Mouse (Mus musculus) limb, embryonic 11.5 days (tissue): ENCODE results near the gene Prrc2b. TPM values are rescaled to one million over a fixed set of nuclear protein-coding genes. Genes with fewer than 3 reads are reported as not detected.

Experiments
- ATAC-seq: fragments of 200-750 bp; cut with Nextera tagmentation; 2 replicates; pipeline ENCODE4 v1.8.0; 2017; ENCODE audit warnings: low read depth; ENCODE audit not compliant: insufficient number of reproducible peaks, low FRiP score, low TSS enrichment
- DNase-seq: peaks from one replicate; pipeline ENCODE4 v3.0.0-alpha.2; 2015; ENCODE audit warnings: low spot score
- H3K27ac ChIP-seq: fragments of 300-500 bp; sonication (generic); replicated peaks from 2 replicates; pipeline ENCODE4 v1.5.1; 2014; ENCODE audit warnings: low read depth, mild to moderate bottlenecking, low read length
- H3K27me3 ChIP-seq: fragments of 300-500 bp; sonication (generic); 2 replicates; pipeline ENCODE4 v1.6.1; 2014; ENCODE audit warnings: mild to moderate bottlenecking, low read length, mixed read lengths; ENCODE audit not compliant: control insufficient read depth, insufficient read depth
- H3K36me3 ChIP-seq: fragments of 300-500 bp; sonication (generic); 2 replicates; pipeline ENCODE4 v1.6.1; 2014; ENCODE audit warnings: mild to moderate bottlenecking, low read length, moderate library complexity, mixed read lengths; ENCODE audit not compliant: control insufficient read depth, insufficient read depth
- H3K4me1 ChIP-seq: fragments of 300-500 bp; sonication (generic); 2 replicates; pipeline ENCODE4 v1.6.1; 2014; ENCODE audit warnings: low read length, mixed read lengths; ENCODE audit not compliant: control insufficient read depth, insufficient read depth
- H3K4me2 ChIP-seq: fragments of 300-500 bp; sonication (generic); 2 replicates; pipeline ENCODE4 v1.6.1; 2014; ENCODE audit warnings: low read depth, mild to moderate bottlenecking, moderate library complexity; ENCODE audit not compliant: severe bottlenecking
- H3K4me3 ChIP-seq: fragments of 300-500 bp; sonication (generic); 2 replicates; pipeline ENCODE4 v1.5.1; 2014; ENCODE audit warnings: low read depth, low read length
- H3K9ac ChIP-seq: fragments of 300-500 bp; sonication (generic); 2 replicates; pipeline ENCODE4 v1.6.1; 2014; ENCODE audit warnings: mild to moderate bottlenecking, low read length
- H3K9me3 ChIP-seq: fragments of 300-500 bp; sonication (generic); 2 replicates; pipeline ENCODE4 v1.6.1; 2016; ENCODE audit warnings: low read length; ENCODE audit not compliant: control insufficient read depth
- WGBS: fragments of 180-500 bp; shearing (Covaris S2); extraction: QIAGEN DNeasy Blood & Tissue Kit; methylation state at CpG from one replicate; pipeline ENCODE4 v1.1.7; 2014; 5-methylcytosine and 5-hydroxymethylcytosine counted together
- polyA plus RNA-seq: library from polyadenylated mRNA; unstranded; fragments of >200 nt; fragmentation: Nextera tagmentation; extraction: Ambion mirVana; gene quantifications from 2 replicates; pipeline ENCODE4 v1.2.1, GENCODE M21; 2014

Prrc2b gene
- polyA plus RNA-seq, 1 experiment from 2014 or later = 62.5 TPM

DNA sequence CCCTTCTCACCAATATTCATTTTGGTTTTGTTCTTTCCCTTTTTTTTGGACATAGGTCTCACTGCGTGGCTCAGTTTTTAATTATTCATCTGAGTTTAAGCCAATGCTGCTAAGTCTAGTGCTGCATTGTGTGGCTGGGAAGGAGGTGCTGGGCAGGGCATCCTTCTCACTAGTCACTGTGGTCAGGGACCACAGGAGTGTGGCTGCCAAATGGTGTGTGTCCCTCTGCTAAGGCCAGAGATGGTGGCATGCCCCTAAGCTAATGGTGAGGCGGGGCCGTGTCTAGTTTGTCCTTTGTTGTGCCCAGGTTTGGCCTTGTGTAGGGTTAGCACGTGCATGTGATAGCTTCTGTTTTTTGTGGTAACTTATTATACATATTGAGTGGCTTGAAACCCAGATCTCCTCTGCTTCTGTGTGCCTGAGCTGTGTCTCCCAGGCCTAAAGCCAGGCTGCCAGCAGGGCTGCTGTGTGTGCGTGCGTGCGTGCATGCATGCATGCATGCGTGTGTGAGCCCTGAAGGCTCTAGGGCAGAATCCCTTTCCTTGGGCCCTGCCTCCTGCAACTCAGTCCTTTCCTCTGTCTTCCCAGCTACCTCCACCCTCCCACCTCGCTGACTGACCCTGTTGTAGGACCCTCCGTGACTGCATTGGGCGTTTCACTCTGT is 26.6 kb downstream of the Prrc2b start:
- Histone ChIP-seq H3K4me3 (no peak overlapping the region), H3K4me1 (peaks cover 22% of the 10 kb centered on the region), H3K9me3 (no peaks in the 10 kb centered on the region), H3K27me3 (no peaks in the 10 kb centered on the region), H3K36me3 (0 out of 2 replicates have a peak, but pooled peaks cover 2% of the 10 kb centered on the region), H3K4me2 (no peak overlapping the region), H3K9ac (no peak overlapping the region), H3K27ac (no peak overlapping the region)
- ATAC-seq (no peak), DNase-seq (no peak)
- 79% methylated on average over 11 of the region's 11 CpGs for WGBS

GRCm38 (mm10) chr2:32179363-32179762 is 28.5 kb downstream of the Prrc2b start:
- H3K9me3 ChIP-seq = no peaks in the 10 kb centered on the region
- H3K4me3 ChIP-seq = no peak overlapping the region
- peaks cover 10% of the 10 kb centered on the region; the same call in 1 of the 2 replicates for H3K36me3 ChIP-seq
- H3K4me2 ChIP-seq = no peak overlapping the region
- no peaks in the 10 kb centered on the region for H3K27me3 ChIP-seq
- peaks cover 15% of the 10 kb centered on the region for H3K4me1 ChIP-seq
- ATAC-seq = no peak
- 79% methylated on average over 6 of the region's 6 CpGs for WGBS
- no peak overlapping the region for H3K27ac ChIP-seq
- DNase-seq = no peak
- H3K9ac ChIP-seq = no peak overlapping the region

GRCm38 (mm10) chr2:32180127-32180526 is 29.2 kb downstream of the Prrc2b start:
- H3K9ac ChIP-seq = no peak overlapping the region
- H3K27ac ChIP-seq = no peak overlapping the region
- peaks cover 8% of the 10 kb centered on the region for H3K4me1 ChIP-seq
- DNase-seq (no peak), ATAC-seq (no peak)
- 97% methylated on average over 12 of the region's 12 CpGs for whole genome bisulfite sequencing
- H3K36me3 ChIP-seq = peaks cover 15% of the 10 kb centered on the region; the same call in 1 of the 2 replicates
- no peaks in the 10 kb centered on the region for H3K27me3 ChIP-seq
- no peak overlapping the region for H3K4me3 ChIP-seq
- no peak overlapping the region for H3K4me2 ChIP-seq
- H3K9me3 ChIP-seq = no peaks in the 10 kb centered on the region

GRCm38 (mm10) chr2:32181364-32181763 is 30.5 kb downstream of the Prrc2b start:
- WGBS = 80% methylated on average over 5 of the region's 5 CpGs
- Histone ChIP-seq H3K4me2 (no peak overlapping the region), H3K4me3 (no peak overlapping the region), H3K9me3 (no peaks in the 10 kb centered on the region), H3K27ac (no peak overlapping the region), H3K9ac (0 out of 2 replicates have a peak overlapping the region, but pooled peaks have one; percentile 7), H3K36me3 (peaks cover 21% of the 10 kb centered on the region; the same call in 1 of the 2 replicates), H3K27me3 (no peaks in the 10 kb centered on the region), H3K4me1 (peaks cover 6% of the 10 kb centered on the region; the same call in 1 of the 2 replicates)
- DNase-seq (no peak), ATAC-seq (no peak)

DNA sequence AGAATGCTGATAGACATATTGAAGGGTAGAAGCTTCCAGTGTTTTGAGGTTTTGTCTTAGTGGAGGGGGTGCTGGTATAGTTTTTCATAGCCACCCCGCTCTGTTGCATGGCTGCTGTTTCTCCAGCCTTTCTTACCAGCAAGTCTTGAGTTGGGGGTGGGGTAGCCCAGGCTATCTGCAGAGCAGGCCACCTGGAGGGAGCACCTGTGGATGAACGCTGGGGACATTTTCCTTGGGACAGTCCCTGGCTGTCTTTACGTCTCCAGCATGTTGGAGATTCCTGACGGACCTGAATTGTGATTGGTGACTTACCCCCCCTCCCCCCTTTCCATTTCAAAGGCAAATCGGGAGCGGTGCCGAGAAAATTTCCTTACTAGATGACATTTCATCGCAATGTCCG is 31.2 kb downstream of the Prrc2b start:
- ATAC-seq = no peak
- Histone ChIP-seq H3K27ac (no peak overlapping the region), H3K27me3 (no peaks in the 10 kb centered on the region), H3K4me1 (peaks cover 2% of the 10 kb centered on the region; the same call in 1 of the 2 replicates), H3K4me2 (no peak overlapping the region), H3K36me3 (peaks cover 27% of the 10 kb centered on the region), H3K9me3 (no peaks in the 10 kb centered on the region), H3K9ac (no peak overlapping the region), H3K4me3 (no peak overlapping the region)
- no peak for DNase-seq
- 81% methylated on average over 9 of the region's 9 CpGs for WGBS

DNA sequence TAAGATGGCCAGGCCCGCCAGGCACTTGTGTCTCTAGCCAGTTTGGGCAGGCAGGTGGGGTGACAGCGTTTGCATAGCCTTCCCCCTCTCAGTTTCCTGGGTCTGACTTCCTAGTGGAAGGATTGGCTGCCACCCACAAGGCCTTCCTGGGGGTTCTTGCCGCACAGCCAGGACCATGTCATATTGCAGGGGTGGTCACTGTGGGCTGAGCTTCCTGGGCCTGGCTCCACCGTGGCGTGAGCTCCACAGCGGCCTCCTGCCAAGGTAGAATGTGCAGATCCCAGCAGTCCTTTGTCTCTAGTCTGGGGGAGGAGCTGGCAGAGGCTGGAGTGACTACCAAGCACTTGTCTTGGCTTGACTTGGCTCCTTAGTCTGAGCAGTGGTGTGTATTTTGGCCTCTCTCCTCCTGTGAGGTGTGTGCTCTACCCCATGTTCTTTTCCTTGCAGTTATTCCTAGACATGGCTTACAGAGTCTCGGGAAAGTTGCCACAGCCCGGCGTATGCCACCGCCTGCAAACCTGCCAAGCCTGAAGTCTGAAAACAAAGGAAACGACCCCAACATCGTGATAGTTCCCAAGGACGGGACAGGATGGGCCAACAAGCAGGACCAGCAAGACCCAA is 31.9 kb downstream of the Prrc2b start:
- no peak overlapping the region for H3K27ac ChIP-seq
- WGBS = 81% methylated on average over 13 of the region's 13 CpGs
- no peak for DNase-seq
- no peaks in the 10 kb centered on the region for H3K9me3 ChIP-seq
- H3K9ac ChIP-seq = no peak overlapping the region
- ATAC-seq = no peak
- H3K4me1 ChIP-seq = no peaks in the 10 kb centered on the region
- H3K4me2 ChIP-seq = no peak overlapping the region
- no peak overlapping the region for H3K4me3 ChIP-seq
- H3K27me3 ChIP-seq = no peaks in the 10 kb centered on the region
- H3K36me3 ChIP-seq = peaks cover 34% of the 10 kb centered on the region

GRCm38 (mm10) chr2:32187019-32187551 is 36.2 kb downstream of the Prrc2b start:
- no peak overlapping the region for H3K4me3 ChIP-seq
- H3K27me3 ChIP-seq = no peaks in the 10 kb centered on the region
- no peaks in the 10 kb centered on the region for H3K4me1 ChIP-seq
- H3K9me3 ChIP-seq = no peaks in the 10 kb centered on the region
- no peak overlapping the region for H3K27ac ChIP-seq
- no peak overlapping the region for H3K4me2 ChIP-seq
- DNase-seq (no peak), ATAC-seq (no peak)
- H3K36me3 ChIP-seq = peaks cover 44% of the 10 kb centered on the region
- WGBS = 97% methylated on average over 13 of the region's 13 CpGs
- no peak overlapping the region for H3K9ac ChIP-seq

- ATAC-seq = no peak
- 84% methylated on average over 7 of the region's 7 CpGs for WGBS
- no peaks in the 10 kb centered on the region for H3K9me3 ChIP-seq
- no peaks in the 10 kb centered on the region for H3K27me3 ChIP-seq
- no peak overlapping the region for H3K27ac ChIP-seq
- H3K4me2 ChIP-seq = no peak overlapping the region
- no peak for DNase-seq
- no peak overlapping the region for H3K9ac ChIP-seq
- H3K4me3 ChIP-seq = no peak overlapping the region
- peaks cover 47% of the 10 kb centered on the region for H3K36me3 ChIP-seq
- H3K4me1 ChIP-seq = no peaks in the 10 kb centered on the region
These were observed 36.8 kb downstream of the Prrc2b start for GRCm38 (mm10) chr2:32187649-32188048.
